Mouse (Mus musculus) spleen, adult 2 months (tissue): ENCODE measurements around the gene Zscan12.

Experiments used
- CTCF ChIP-seq: fragments of 200-500 bp; IDR thresholded peaks from 2 replicates; pipeline ENCODE4 v1.5.1; 2011; ENCODE audit warnings: mild to moderate bottlenecking, inconsistent platforms; ENCODE audit not compliant: insufficient read depth, insufficient read length, insufficient replicate concordance; ENCODE audit errors: extremely low read depth
- POLR2A ChIP-seq: fragments of 200-500 bp; IDR thresholded peaks from 2 replicates; pipeline ENCODE4 v1.6.1; 2011; ENCODE audit warnings: low read depth, low read length, inconsistent platforms

DNA sequence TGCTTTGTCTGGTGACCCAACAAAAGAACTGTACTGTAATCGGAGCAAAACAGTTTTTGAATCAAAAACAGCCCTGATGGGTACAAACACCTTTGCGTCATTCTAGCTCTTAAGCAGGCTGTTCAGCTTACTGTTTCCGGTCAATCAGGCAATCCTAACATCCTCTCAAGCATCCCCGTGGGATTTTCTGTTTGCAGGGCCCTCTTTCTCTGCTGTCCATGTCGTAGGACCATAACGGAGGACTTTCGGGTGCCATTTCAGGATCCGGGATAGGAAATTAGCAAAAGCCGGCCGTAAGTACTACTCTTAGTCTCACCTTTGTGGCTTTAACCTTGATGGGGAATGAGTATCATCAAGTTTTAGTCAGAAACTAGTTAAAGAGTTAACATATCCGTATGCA lies 44.7 kb downstream of the Zscan12 start:
- no peak for TF ChIP-seq CTCF
- TF ChIP-seq POLR2A: no peak
